Mouse (Mus musculus) kidney, postnatal 36 days (tissue): Measurements from ENCODE around the gene Scgb1b30.
A peak's percentile ranks its signal among the peaks of the same experiment; 100 is the strongest.
"Not testable (repeated sequence)": the region's sequence is repeated elsewhere in the genome, so short reads cannot be mapped to it uniquely, and the experiment has no call there.

Source experiments
- DNase-seq, 2 experiments: peaks; one replicate each; pipeline ENCODE4 v3.0.0; 2021 to 2022; ENCODE audit warnings: mixed read lengths in 2 of 2

Gene Scgb1b30

GRCm38 (mm10) chr7:34094911-34095481 lies at the start of gene Scgb1b30:
Gene Scgb1b30, plus strand, starts transcription at chr7:34095431.
- DNase-seq: no peak

- DNase-seq: not testable (repeated sequence)
Observed at GRCm38 (mm10) chr7:34068132-34068531, 27.1 kb upstream of the Scgb1b30 start.

GRCm38 (mm10) chr7:34100002-34100401 lies 4.8 kb downstream of the Scgb1b30 start:
- no peak for DNase-seq

GRCm38 (mm10) chr7:34101276-34101675 lies 6.0 kb downstream of the Scgb1b30 start:
- DNase-seq: no peak

GRCm38 (mm10) chr7:34109190-34109589 lies 14.0 kb downstream of the Scgb1b30 start:
- no peak for DNase-seq

GRCm38 (mm10) chr7:34116601-34117000 lies 21.4 kb downstream of the Scgb1b30 start:
- no peak for DNase-seq

- not testable (repeated sequence) for DNase-seq
Observed at GRCm38 (mm10) chr7:34120636-34121035, 25.4 kb downstream of the Scgb1b30 start.

GRCm38 (mm10) chr7:34122987-34123720 lies 27.9 kb downstream of the Scgb1b30 start:
- peak in 1 of 2 experiments; percentile 21 for DNase-seq

GRCm38 (mm10) chr7:34125346-34125745 lies 30.1 kb downstream of the Scgb1b30 start:
- no peak for DNase-seq

- DNase-seq: no peak
Observed at GRCm38 (mm10) chr7:34126291-34126690, 31.1 kb downstream of the Scgb1b30 start.

- DNase-seq: no peak
Observed at GRCm38 (mm10) chr7:34131118-34131517, 35.9 kb downstream of the Scgb1b30 start.

- DNase-seq: no peak
Observed at GRCm38 (mm10) chr7:34131959-34132354, 36.7 kb downstream of the Scgb1b30 start.

- peak; percentile 16 to 53 for DNase-seq
Observed at GRCm38 (mm10) chr7:34132355-34133079, 37.3 kb downstream of the Scgb1b30 start.

- DNase-seq: peak; percentile 85 to 92
Observed at GRCm38 (mm10) chr7:34133117-34133762, 38.0 kb downstream of the Scgb1b30 start, which contains the start of gene Wtip. Gene Wtip, minus strand, starts transcription at chr7:34133268.

GRCm38 (mm10) chr7:34134336-34134735 lies 39.1 kb downstream of the Scgb1b30 start:
- no peak for DNase-seq

GRCm38 (mm10) chr7:34139493-34139892 lies 44.3 kb downstream of the Scgb1b30 start:
- no peak for DNase-seq

- no peak for DNase-seq
Observed at GRCm38 (mm10) chr7:34141123-34141522, 45.9 kb downstream of the Scgb1b30 start.

GRCm38 (mm10) chr7:34147193-34147592 lies 52.0 kb downstream of the Scgb1b30 start:
- no peak for DNase-seq
